Mouse (Mus musculus) heart, embryonic 14.5 days (tissue): ENCODE results near the gene Nhsl1. TPM values are rescaled to one million over a fixed set of nuclear protein-coding genes. Genes with fewer than 3 reads are reported as not detected.
A peak's percentile ranks its signal among the peaks of the same experiment; 100 is the strongest.

Source experiments
- ATAC-seq: fragments of 200-750 bp; cut with Nextera tagmentation; 2 replicates; pipeline ENCODE4 v1.8.0; 2017; ENCODE audit warnings: low read depth, moderate TSS enrichment; ENCODE audit not compliant: insufficient number of reproducible peaks, insufficient read depth, low FRiP score
- H3K27ac ChIP-seq, 2 experiments: fragments of 200-500 bp in 1 of 2; fragments of 300-500 bp in 1 of 2; sonication (generic) in 1 of 2; replicated peaks in 1 of 2; 2 replicates each; pipeline ENCODE4 v1.5.1; 2012 to 2014; ENCODE audit warnings: low read depth in 2 of 2, low read length in 2 of 2, control low read depth in 1 of 2, mild to moderate bottlenecking in 1 of 2, mixed read lengths in 1 of 2; ENCODE audit not compliant: control insufficient read depth in 1 of 2, insufficient read depth in 1 of 2
- H3K27me3 ChIP-seq: fragments of 300-500 bp; sonication (generic); 2 replicates; pipeline ENCODE4 v1.6.1; 2014; ENCODE audit warnings: mild to moderate bottlenecking, low read length, control low read depth; ENCODE audit not compliant: control insufficient read depth, insufficient read depth
- H3K36me3 ChIP-seq: fragments of 300-500 bp; sonication (generic); 2 replicates; pipeline ENCODE4 v1.6.1; 2014; ENCODE audit warnings: mild to moderate bottlenecking, control low read depth, low read length, mixed read lengths; ENCODE audit not compliant: control insufficient read depth, insufficient read depth
- H3K4me1 ChIP-seq, 2 experiments: fragments of 200-500 bp in 1 of 2; fragments of 300-500 bp in 1 of 2; sonication (generic) in 1 of 2; 2 replicates each; pipeline ENCODE4 v1.6.1; 2012 to 2014; ENCODE audit warnings: low read length in 2 of 2, control low read depth in 1 of 2, mixed read lengths in 1 of 2; ENCODE audit not compliant: control insufficient read depth in 2 of 2, insufficient read depth in 2 of 2
- H3K4me2 ChIP-seq: fragments of 300-500 bp; sonication (generic); 2 replicates; pipeline ENCODE4 v1.6.1; 2014; ENCODE audit warnings: mild to moderate bottlenecking, low read length
- H3K4me3 ChIP-seq, 2 experiments: fragments of 200-500 bp in 1 of 2; fragments of 300-500 bp in 1 of 2; sonication (generic) in 1 of 2; 2 replicates each; pipeline ENCODE4 v1.5.1; 2012 to 2014; ENCODE audit warnings: low read length in 2 of 2, mild to moderate bottlenecking in 2 of 2, control low read depth in 1 of 2, low read depth in 1 of 2, moderate library complexity in 1 of 2; ENCODE audit not compliant: control insufficient read depth in 1 of 2, insufficient read depth in 1 of 2
- H3K9ac ChIP-seq: fragments of 300-500 bp; sonication (generic); 2 replicates; pipeline ENCODE4 v1.6.1; 2014; ENCODE audit warnings: mild to moderate bottlenecking, low read length
- H3K9me3 ChIP-seq: fragments of 300-500 bp; sonication (generic); 2 replicates; pipeline ENCODE4 v1.6.1; 2016; ENCODE audit warnings: low read length, control low read depth; ENCODE audit not compliant: control insufficient read depth
- WGBS: fragments of 180-500 bp; shearing (Covaris S2); extraction: QIAGEN DNeasy Blood & Tissue Kit; methylation state at CpG from one replicate; pipeline ENCODE4 v1.1.7; 2014; 5-methylcytosine and 5-hydroxymethylcytosine counted together
- polyA plus RNA-seq: library from polyadenylated mRNA; unstranded; fragments of >200 nt; fragmentation: Nextera tagmentation; extraction: Ambion mirVana; gene quantifications from 2 replicates; pipeline ENCODE4 v1.2.1, GENCODE M21; 2014

The Nhsl1 gene
- polyA plus RNA-seq, 1 experiment from 2014 or later = 19.4 TPM

GRCm38 (mm10) chr10:18455301-18455920 lies 136.6 kb downstream of the Nhsl1 start:
- H3K27me3 ChIP-seq = no peaks in the 10 kb centered on the region
- H3K36me3 ChIP-seq = no peaks in the 10 kb centered on the region
- no peak overlapping the region for H3K4me2 ChIP-seq
- no peak for ATAC-seq
- no peak overlapping the region for H3K9ac ChIP-seq
- H3K9me3 ChIP-seq = no peaks in the 10 kb centered on the region
- H3K27ac ChIP-seq = peak overlapping the region in 1 of 2 experiments; percentile 26; a peak in 2 of 4 replicates
- peaks cover 18 to 66% of the 10 kb centered on the region in 2 experiments for H3K4me1 ChIP-seq
- no peak overlapping the region for H3K4me3 ChIP-seq
- 81% methylated on average over 10 of the region's 10 CpGs for WGBS

DNA sequence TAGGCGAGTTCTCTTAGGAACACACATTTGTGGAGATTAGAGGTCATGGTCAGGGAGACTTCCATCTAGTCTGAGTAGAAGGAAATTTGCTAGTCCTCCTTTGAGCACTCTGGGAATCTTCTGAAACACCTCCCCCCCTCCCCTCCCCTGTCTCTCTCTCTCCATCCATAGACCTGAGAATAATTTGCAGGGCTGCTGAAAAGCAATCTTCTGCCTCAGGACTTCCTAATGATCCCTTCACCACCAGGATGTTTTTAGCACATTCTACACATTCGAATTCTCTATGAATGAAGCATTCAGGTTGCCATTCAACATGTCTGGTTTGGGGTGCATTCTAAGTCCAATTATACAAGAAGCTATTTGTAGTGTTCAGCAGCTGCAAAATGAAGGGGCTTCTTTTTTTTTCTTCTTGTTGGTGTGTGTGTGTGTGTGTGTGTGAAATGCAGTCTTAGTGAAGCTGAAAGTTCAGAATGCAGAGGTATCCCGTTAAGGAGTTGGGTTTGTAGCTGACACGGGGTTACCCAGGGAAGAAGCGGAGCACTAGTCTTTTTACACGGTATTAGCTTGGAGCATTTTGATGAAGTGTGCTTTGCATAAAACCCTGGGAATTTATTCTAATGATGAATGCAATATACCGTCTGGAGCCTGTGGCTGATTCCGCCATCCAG lies 139.2 kb downstream of the Nhsl1 start:
- WGBS = 68% methylated on average over 8 of the region's 8 CpGs

GRCm38 (mm10) chr10:18461336-18461735 lies 142.6 kb downstream of the Nhsl1 start:
- no peak overlapping the region for H3K4me2 ChIP-seq
- ATAC-seq = no peak
- H3K36me3 ChIP-seq = no peaks in the 10 kb centered on the region
- no peak overlapping the region for H3K4me3 ChIP-seq
- no peaks in the 10 kb centered on the region for H3K9me3 ChIP-seq
- H3K27me3 ChIP-seq = no peaks in the 10 kb centered on the region
- H3K9ac ChIP-seq = no peak overlapping the region
- H3K4me1 ChIP-seq = peaks cover 3 to 26% of the 10 kb centered on the region in 2 experiments; a peak in 3 of 4 replicates
- H3K27ac ChIP-seq = no peak overlapping the region
- WGBS = 88% methylated on average over 13 of the region's 13 CpGs

More for the DNA sequence above, 139.2 kb downstream of the Nhsl1 start:
- Histone ChIP-seq H3K4me3 (no peak overlapping the region), H3K36me3 (no peaks in the 10 kb centered on the region), H3K4me2 (no peak overlapping the region), H3K27ac (no peak overlapping the region), H3K4me1 (peaks cover 14 to 49% of the 10 kb centered on the region in 2 experiments; a peak in 3 of 4 replicates), H3K9me3 (no peaks in the 10 kb centered on the region), H3K27me3 (no peaks in the 10 kb centered on the region), H3K9ac (no peak overlapping the region)
- no peak for ATAC-seq

GRCm38 (mm10) chr10:18463071-18463841 lies 144.5 kb downstream of the Nhsl1 start:
- no peak for ATAC-seq
- H3K36me3 ChIP-seq = no peaks in the 10 kb centered on the region
- H3K4me1 ChIP-seq = peaks cover 3 to 27% of the 10 kb centered on the region in 2 experiments; a peak in 3 of 4 replicates
- H3K9ac ChIP-seq = no peak overlapping the region
- H3K27ac ChIP-seq = no peak overlapping the region
- H3K4me3 ChIP-seq = no peak overlapping the region
- 59% methylated on average over 23 of the region's 23 CpGs for WGBS
- peak overlapping the region; percentile 37 for H3K4me2 ChIP-seq
- H3K9me3 ChIP-seq = no peaks in the 10 kb centered on the region
- H3K27me3 ChIP-seq = no peaks in the 10 kb centered on the region

DNA sequence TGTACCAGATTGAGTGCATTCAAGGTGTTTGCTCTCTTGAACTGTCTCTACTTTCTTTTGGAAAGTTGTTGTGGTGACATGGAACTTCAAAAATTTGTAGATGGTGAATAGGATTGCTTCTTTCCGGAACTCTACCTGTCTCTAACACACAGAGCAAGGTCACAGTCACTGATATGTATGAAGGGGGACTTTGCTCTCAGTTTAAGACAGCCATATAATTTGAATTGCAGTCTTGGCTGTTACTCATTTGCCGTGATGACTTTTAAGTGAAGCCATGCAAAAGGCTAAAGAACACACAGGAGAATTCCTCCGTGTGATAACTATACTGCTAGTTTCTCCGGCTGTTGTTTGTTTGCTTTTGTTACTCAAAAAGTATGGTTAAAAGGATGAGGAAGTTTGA lies 149.6 kb downstream of the Nhsl1 start:
- ATAC-seq = no peak
- Histone ChIP-seq H3K36me3 (peaks cover 9% of the 10 kb centered on the region), H3K9me3 (no peaks in the 10 kb centered on the region), H3K27ac (no peak overlapping the region), H3K9ac (no peak overlapping the region), H3K4me2 (no peak overlapping the region; the same call in 1 of the 2 replicates), H3K4me3 (no peak overlapping the region), H3K27me3 (no peaks in the 10 kb centered on the region), H3K4me1 (peaks cover 11 to 28% of the 10 kb centered on the region in 2 experiments; a peak in 3 of 4 replicates)
- 55% methylated on average over 4 of the region's 4 CpGs for WGBS

DNA sequence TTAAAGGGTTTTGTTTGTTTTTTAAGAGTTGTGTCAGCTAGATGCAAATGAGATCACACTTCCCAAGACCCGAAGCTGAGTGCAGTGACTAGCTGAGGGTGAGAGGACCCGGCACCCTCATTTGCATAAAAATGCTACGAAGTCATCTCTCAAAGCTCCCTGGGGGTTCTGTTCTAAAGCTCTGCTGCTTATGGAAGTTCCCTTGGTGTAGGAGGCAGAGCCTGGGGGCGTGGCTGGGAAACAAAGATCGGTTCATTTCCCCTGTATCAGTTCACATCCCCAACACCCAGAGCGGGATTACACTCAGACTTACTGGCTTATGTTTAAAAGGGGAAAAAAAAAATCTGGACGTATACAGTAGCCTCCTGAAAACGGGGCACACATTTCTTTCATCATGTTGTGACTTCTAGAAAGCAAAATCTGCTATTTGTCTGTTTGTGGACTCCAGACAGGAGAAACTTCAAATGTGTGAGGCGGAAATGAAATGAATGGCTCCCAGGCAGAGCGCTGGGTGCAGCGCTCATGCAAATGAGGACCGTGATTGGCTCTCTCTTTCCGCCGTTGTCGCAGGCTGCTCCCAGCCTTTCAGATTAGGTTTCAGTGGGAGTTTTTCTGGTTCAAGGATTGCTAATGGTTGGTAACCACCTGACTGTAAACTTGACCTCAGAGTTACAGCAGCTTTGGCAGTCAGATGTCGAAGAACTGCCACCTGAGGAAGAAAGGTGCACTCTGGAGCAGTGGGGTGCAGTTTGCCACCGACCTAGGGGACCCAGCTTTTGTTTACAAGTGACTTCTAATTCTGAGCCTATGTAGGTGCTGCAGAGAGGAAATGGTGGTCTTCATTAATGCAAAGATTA lies 150.7 kb downstream of the Nhsl1 start:
- no peak for ATAC-seq
- peak overlapping the region in 1 of 2 experiments; percentile 21; a peak in 1 of 4 replicates for H3K27ac ChIP-seq

More for the DNA sequence above, 150.7 kb downstream of the Nhsl1 start:
- Histone ChIP-seq H3K9ac (peak overlapping the region; percentile 58), H3K4me3 (peak overlapping the region; percentile 18 to 20), H3K4me1 (peaks cover 11 to 28% of the 10 kb centered on the region in 2 experiments; a peak in 3 of 4 replicates), H3K27me3 (no peaks in the 10 kb centered on the region), H3K36me3 (peaks cover 19% of the 10 kb centered on the region), H3K4me2 (peak overlapping the region; percentile 69), H3K9me3 (no peaks in the 10 kb centered on the region)
- WGBS = 2% methylated on average over 17 of the region's 17 CpGs
